Mouse (Mus musculus): ENCODE measurements at regions not wholly inside any gene's neighbourhood (a gene's known extent, or its start where the extent isn't known, plus 50 kb on each side); places are given as distances from the start of the nearest gene placed in this dataset.

DNA sequence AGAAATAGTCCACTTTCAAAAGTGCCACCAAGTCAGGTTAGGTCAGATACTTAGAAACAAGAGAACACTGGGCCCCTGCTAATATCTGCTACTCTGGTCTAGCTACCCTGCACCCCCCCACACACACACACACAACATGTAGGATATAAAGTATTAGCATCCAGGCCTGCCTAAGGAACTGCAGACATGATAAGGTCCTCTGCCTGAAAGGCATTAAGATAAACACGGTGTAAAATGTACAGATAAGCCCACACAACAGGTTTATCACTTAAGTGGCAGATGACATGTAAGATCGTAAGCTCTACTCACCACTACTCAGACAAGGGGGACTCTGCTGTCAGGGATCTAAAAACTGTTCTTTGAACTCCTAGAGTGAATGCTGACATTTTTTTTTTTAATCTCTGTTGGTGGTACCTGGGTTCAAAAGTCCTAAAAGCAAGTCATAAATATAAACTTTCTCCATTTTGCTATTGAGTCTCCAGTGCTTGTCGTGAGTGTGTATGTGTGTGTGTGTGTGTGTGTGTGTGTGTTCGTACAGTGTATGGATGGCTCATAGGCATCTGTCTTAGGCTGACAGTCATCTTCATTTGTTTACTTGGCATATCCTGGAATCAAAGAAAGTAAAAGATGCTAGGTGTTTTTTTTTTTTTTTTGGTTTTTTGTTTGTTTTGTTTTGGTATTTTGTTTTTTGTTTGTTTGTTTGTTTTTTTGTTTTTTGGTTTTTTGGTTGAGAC lies 52.2 kb downstream of the Gm9817 start:
- 47% methylated on average over 4 of the region's 4 CpGs for WGBS
- TF ChIP-seq EP300 (IDR thresholded peaks at IDR 0.05; ENCODE audit: low read depth) (no peak), CTCF (IDR thresholded peaks at IDR 0.05; ENCODE audit: low read depth) (no peak)
- no peak for DNase-seq (ENCODE audit: low spot score)
- ATAC-seq (ENCODE audit: insufficient read depth, low read depth), result no peak
- H3K4me1 ChIP-seq (ENCODE audit: control insufficient read depth, insufficient read depth), result no peaks in the 10 kb centered on the region
- H3K4me2 ChIP-seq (ENCODE audit: low read depth, low read length), result no peak overlapping the region
- H3K9ac ChIP-seq (replicated peaks; ENCODE audit: low read depth, low read length), result no peak overlapping the region
- H3K27ac ChIP-seq (ENCODE audit: low read depth), result no peak overlapping the region
- no peaks in the 10 kb centered on the region for H3K36me3 ChIP-seq (replicated peaks; ENCODE audit: control insufficient read depth, insufficient read depth, low read length)
- no peaks in the 10 kb centered on the region for H3K9me3 ChIP-seq (replicated peaks; ENCODE audit: control insufficient read depth, low read length)
- H3K4me3 ChIP-seq (ENCODE audit: low read depth, low read length), result no peak overlapping the region
- no peaks in the 10 kb centered on the region for H3K27me3 ChIP-seq (ENCODE audit: control insufficient read depth, insufficient read depth, low read length)

DNA sequence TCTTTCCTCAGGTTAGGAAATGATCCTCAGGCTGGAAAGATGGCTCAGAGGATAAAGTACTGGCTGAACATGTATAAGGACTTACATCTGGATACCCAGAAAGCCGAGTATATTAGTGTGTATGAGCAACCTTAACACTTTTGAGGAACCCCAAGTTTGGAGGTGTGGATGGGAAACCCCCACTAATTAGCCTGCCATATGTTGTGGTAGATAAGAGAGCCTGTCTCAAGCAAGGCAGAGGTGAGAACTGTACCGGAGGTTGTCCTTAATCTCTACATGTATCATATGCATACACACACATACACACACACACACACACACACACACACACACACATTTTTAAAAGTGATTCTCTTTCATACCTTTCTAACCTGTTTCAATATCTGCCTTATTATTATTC lies 62.1 kb downstream of the Gm9817 start:
- no peak for ATAC-seq (ENCODE audit: insufficient read depth, low read depth)
- Histone ChIP-seq H3K9ac (replicated peaks; ENCODE audit: low read depth, low read length) (no peak overlapping the region), H3K9me3 (replicated peaks; ENCODE audit: control insufficient read depth, low read length) (no peaks in the 10 kb centered on the region), H3K27ac (ENCODE audit: low read depth) (no peak overlapping the region), H3K4me1 (ENCODE audit: control insufficient read depth, insufficient read depth) (no peaks in the 10 kb centered on the region), H3K4me2 (ENCODE audit: low read depth, low read length) (no peak overlapping the region), H3K36me3 (replicated peaks; ENCODE audit: control insufficient read depth, insufficient read depth, low read length) (no peaks in the 10 kb centered on the region), H3K27me3 (ENCODE audit: control insufficient read depth, insufficient read depth, low read length) (no peaks in the 10 kb centered on the region), H3K4me3 (ENCODE audit: low read depth, low read length) (no peak overlapping the region)
- TF ChIP-seq CTCF (IDR thresholded peaks at IDR 0.05; ENCODE audit: low read depth), result no peak
- no peak for TF ChIP-seq EP300 (IDR thresholded peaks at IDR 0.05; ENCODE audit: low read depth)
- 54% methylated on average over 2 of the region's 2 CpGs for WGBS
- no peak for DNase-seq (ENCODE audit: low spot score)

DNA sequence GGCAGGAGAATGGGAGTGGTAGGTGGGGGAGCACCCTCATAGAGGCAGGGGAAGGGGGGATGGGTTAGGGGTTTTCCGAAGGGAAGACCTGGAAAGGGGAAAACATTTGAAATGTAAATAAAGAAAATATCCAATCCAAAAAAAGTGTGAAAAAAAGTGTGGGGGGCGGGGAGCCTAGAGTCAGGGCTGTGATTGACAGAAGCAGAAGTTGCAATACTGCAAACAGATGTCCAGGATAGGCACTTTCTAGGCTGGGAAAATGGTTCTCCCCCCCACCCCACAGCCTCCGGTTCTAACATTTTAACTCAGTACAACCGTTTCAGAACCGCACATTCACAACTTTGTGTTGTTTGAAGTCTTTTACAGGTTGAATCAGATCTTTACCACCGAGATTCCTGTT lies 66.6 kb downstream of the Gm9817 start:
- no peaks in the 10 kb centered on the region for H3K27me3 ChIP-seq (ENCODE audit: control insufficient read depth, insufficient read depth, low read length)
- WGBS, result 81% methylated on average over 6 of the region's 6 CpGs
- no peak for TF ChIP-seq CTCF (IDR thresholded peaks at IDR 0.05; ENCODE audit: low read depth)
- no peak for TF ChIP-seq EP300 (IDR thresholded peaks at IDR 0.05; ENCODE audit: low read depth)
- no peaks in the 10 kb centered on the region for H3K36me3 ChIP-seq (replicated peaks; ENCODE audit: control insufficient read depth, insufficient read depth, low read length)
- no peak for DNase-seq (ENCODE audit: low spot score)
- ATAC-seq (ENCODE audit: insufficient read depth, low read depth), result no peak
- no peak overlapping the region for H3K27ac ChIP-seq (ENCODE audit: low read depth)
- H3K9me3 ChIP-seq (replicated peaks; ENCODE audit: control insufficient read depth, low read length), result no peaks in the 10 kb centered on the region
- H3K9ac ChIP-seq (replicated peaks; ENCODE audit: low read depth, low read length), result no peak overlapping the region
- no peak overlapping the region for H3K4me2 ChIP-seq (ENCODE audit: low read depth, low read length)
- H3K4me3 ChIP-seq (ENCODE audit: low read depth, low read length), result no peak overlapping the region
- H3K4me1 ChIP-seq (ENCODE audit: control insufficient read depth, insufficient read depth), result no peaks in the 10 kb centered on the region

DNA sequence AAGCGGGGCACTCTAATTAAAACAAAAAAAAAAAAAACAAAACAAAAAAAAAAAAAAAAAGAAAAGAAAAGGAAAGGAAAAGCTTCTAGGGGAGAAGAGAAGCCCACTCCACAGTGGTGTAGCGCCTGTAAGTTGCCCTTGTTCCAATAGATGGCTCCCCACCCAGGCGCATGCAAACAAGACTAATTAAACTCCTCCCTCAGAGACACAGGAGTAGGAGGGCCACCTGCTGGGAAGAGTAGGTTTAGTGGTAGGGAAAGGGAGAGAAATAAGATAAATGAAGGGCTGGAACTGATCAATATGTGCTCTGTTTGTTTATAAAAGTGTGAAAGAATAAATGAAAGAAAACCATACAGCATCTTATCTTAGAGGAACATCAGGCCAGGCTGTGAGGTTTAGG lies 77.7 kb downstream of the Gm9817 start:
- Histone ChIP-seq H3K27ac (ENCODE audit: low read depth) (no peak overlapping the region), H3K36me3 (replicated peaks; ENCODE audit: control insufficient read depth, insufficient read depth, low read length) (no peaks in the 10 kb centered on the region), H3K4me3 (ENCODE audit: low read depth, low read length) (no peak overlapping the region), H3K9ac (replicated peaks; ENCODE audit: low read depth, low read length) (no peak overlapping the region), H3K9me3 (replicated peaks; ENCODE audit: control insufficient read depth, low read length) (no peaks in the 10 kb centered on the region), H3K27me3 (ENCODE audit: control insufficient read depth, insufficient read depth, low read length) (no peaks in the 10 kb centered on the region), H3K4me2 (ENCODE audit: low read depth, low read length) (no peak overlapping the region), H3K4me1 (ENCODE audit: control insufficient read depth, insufficient read depth) (0 out of 2 replicates have a peak, but pooled peaks cover 3% of the 10 kb centered on the region)
- no peak for ATAC-seq (ENCODE audit: insufficient read depth, low read depth)
- WGBS, result 72% methylated on average over 3 of the region's 3 CpGs
- TF ChIP-seq CTCF (IDR thresholded peaks at IDR 0.05; ENCODE audit: low read depth), result peak; percentile 36
- TF ChIP-seq EP300 (IDR thresholded peaks at IDR 0.05; ENCODE audit: low read depth), result no peak
- DNase-seq (ENCODE audit: low spot score), result peak; percentile 11

DNA sequence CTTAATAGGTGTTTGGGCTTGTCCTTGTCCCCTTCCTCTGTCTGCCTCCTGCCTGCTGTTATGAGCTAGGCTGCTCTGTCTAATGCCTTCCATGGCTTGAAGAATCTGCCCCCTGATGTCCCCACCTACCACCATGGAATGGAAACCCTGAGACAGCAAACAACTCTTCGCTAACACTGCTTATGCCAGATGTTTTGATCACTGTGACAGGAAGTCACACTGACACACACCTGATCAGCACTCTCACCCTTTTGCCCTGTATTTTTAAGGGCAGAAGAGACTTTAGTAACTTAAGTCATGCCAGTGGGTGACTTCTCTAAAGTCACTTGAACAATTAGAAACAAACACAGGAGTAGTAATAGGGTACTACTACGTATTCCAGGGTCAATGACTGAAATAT lies 78.5 kb downstream of the Gm9817 start:
- Histone ChIP-seq H3K9ac (replicated peaks; ENCODE audit: low read depth, low read length) (no peak overlapping the region), H3K4me2 (ENCODE audit: low read depth, low read length) (no peak overlapping the region), H3K9me3 (replicated peaks; ENCODE audit: control insufficient read depth, low read length) (no peaks in the 10 kb centered on the region), H3K27me3 (ENCODE audit: control insufficient read depth, insufficient read depth, low read length) (no peaks in the 10 kb centered on the region), H3K27ac (ENCODE audit: low read depth) (no peak overlapping the region), H3K36me3 (replicated peaks; ENCODE audit: control insufficient read depth, insufficient read depth, low read length) (no peaks in the 10 kb centered on the region), H3K4me3 (ENCODE audit: low read depth, low read length) (no peak overlapping the region), H3K4me1 (ENCODE audit: control insufficient read depth, insufficient read depth) (0 out of 2 replicates have a peak, but pooled peaks cover 3% of the 10 kb centered on the region)
- no peak for ATAC-seq (ENCODE audit: insufficient read depth, low read depth)
- TF ChIP-seq EP300 (IDR thresholded peaks at IDR 0.05; ENCODE audit: low read depth) (no peak), CTCF (IDR thresholded peaks at IDR 0.05; ENCODE audit: low read depth) (no peak)
- no peak for DNase-seq (ENCODE audit: low spot score)
- 84% methylated on average over 2 of the region's 2 CpGs for WGBS

DNA sequence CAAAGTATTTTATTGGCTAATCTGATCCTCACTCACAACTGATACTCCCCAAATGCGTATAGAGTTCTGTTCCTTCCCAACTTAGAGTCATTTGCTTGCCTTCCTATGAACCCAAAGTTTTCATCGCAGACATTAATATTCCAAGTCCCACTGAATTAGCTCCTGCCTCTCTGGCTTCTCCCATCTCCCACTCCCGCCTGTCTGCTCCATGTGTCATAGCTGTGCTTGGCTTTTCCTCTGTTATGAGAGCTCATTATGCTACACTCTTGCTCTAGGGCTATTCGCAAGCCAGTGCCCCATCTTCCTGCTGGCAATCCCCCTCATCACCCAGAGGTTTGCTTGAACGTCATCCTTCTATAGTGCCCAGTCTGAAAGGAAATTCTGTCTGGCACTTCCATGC lies 81.8 kb downstream of the Gm9817 start:
- Histone ChIP-seq H3K27ac (ENCODE audit: low read depth) (no peak overlapping the region), H3K36me3 (replicated peaks; ENCODE audit: control insufficient read depth, insufficient read depth, low read length) (no peaks in the 10 kb centered on the region), H3K9ac (replicated peaks; ENCODE audit: low read depth, low read length) (no peak overlapping the region), H3K4me2 (ENCODE audit: low read depth, low read length) (no peak overlapping the region), H3K9me3 (replicated peaks; ENCODE audit: control insufficient read depth, low read length) (no peaks in the 10 kb centered on the region), H3K4me3 (ENCODE audit: low read depth, low read length) (no peak overlapping the region), H3K4me1 (ENCODE audit: control insufficient read depth, insufficient read depth) (0 out of 2 replicates have a peak, but pooled peaks cover 3% of the 10 kb centered on the region), H3K27me3 (ENCODE audit: control insufficient read depth, insufficient read depth, low read length) (no peaks in the 10 kb centered on the region)
- DNase-seq (ENCODE audit: low spot score) (no peak), ATAC-seq (ENCODE audit: insufficient read depth, low read depth) (no peak)
- WGBS, result 84% methylated on average over 5 of the region's 5 CpGs
- no peak for TF ChIP-seq CTCF (IDR thresholded peaks at IDR 0.05; ENCODE audit: low read depth)
- TF ChIP-seq EP300 (IDR thresholded peaks at IDR 0.05; ENCODE audit: low read depth), result no peak

Measured in heart, postnatal 0 days (tissue).